Mouse (Mus musculus) heart, postnatal 0 days (tissue): ENCODE measurements around the gene Dqx1. TPM values are rescaled to one million over a fixed set of nuclear protein-coding genes. Genes with fewer than 3 reads are reported as not detected.

Experiments
- ATAC-seq: fragments of 200-750 bp; cut with Nextera tagmentation; 2 replicates; pipeline ENCODE4 v1.8.0; 2017; ENCODE audit warnings: low read depth, moderate number of reproducible peaks, moderate library complexity; ENCODE audit not compliant: insufficient read depth
- DNase-seq: peaks from one replicate; pipeline ENCODE4 v3.0.0-alpha.2; 2016; ENCODE audit warnings: low spot score
- H3K27ac ChIP-seq: fragments of 300-500 bp; sonication (generic); 2 replicates; pipeline ENCODE4 v1.5.1; 2014; ENCODE audit warnings: low read depth, mild to moderate bottlenecking
- H3K27me3 ChIP-seq: fragments of 300-500 bp; sonication (generic); 2 replicates; pipeline ENCODE4 v1.6.1; 2014; ENCODE audit warnings: low read length, mixed read lengths; ENCODE audit not compliant: control insufficient read depth, insufficient read depth
- H3K36me3 ChIP-seq: fragments of 300-500 bp; sonication (generic); replicated peaks from 2 replicates; pipeline ENCODE4 v1.6.1; 2014; ENCODE audit warnings: low read length, mixed read lengths; ENCODE audit not compliant: control insufficient read depth, insufficient read depth
- H3K4me1 ChIP-seq: fragments of 300-500 bp; sonication (generic); 2 replicates; pipeline ENCODE4 v1.6.1; 2014; ENCODE audit warnings: antibody characterized with exemption; ENCODE audit not compliant: control insufficient read depth, insufficient read depth
- H3K4me2 ChIP-seq: fragments of 300-500 bp; sonication (generic); 2 replicates; pipeline ENCODE4 v1.6.1; 2014; ENCODE audit warnings: low read depth, mild to moderate bottlenecking, low read length, moderate library complexity
- H3K4me3 ChIP-seq: fragments of 300-500 bp; sonication (generic); 2 replicates; pipeline ENCODE4 v1.5.1; 2014; ENCODE audit warnings: low read depth, low read length
- H3K9ac ChIP-seq: fragments of 300-500 bp; sonication (generic); replicated peaks from 2 replicates; pipeline ENCODE4 v1.6.1; 2014; ENCODE audit warnings: low read depth, low read length, mixed read lengths
- H3K9me3 ChIP-seq: fragments of 300-500 bp; sonication (generic); replicated peaks from 2 replicates; pipeline ENCODE4 v1.6.1; 2016; ENCODE audit warnings: low read length; ENCODE audit not compliant: control insufficient read depth
- CTCF ChIP-seq: IDR thresholded peaks from 2 replicates; pipeline ENCODE4 v1.5.1; 2016; ENCODE audit warnings: antibody characterized with exemption, control low read depth, low read depth
- EP300 ChIP-seq: IDR thresholded peaks from 2 replicates; pipeline ENCODE4 v1.6.1; 2016; ENCODE audit warnings: antibody characterized with exemption, low read depth
- WGBS: fragments of 180-500 bp; shearing (Covaris S2); extraction: QIAGEN DNeasy Blood & Tissue Kit; methylation state at CpG from one replicate; pipeline ENCODE4 v1.1.7; 2014; 5-methylcytosine and 5-hydroxymethylcytosine counted together
- polyA plus RNA-seq: library from polyadenylated mRNA; unstranded; fragments of >200 nt; fragmentation: Nextera tagmentation; extraction: Ambion mirVana; gene quantifications from 2 replicates; pipeline ENCODE4 v1.2.1, GENCODE M21; 2015
- total RNA-seq: library from RNA; depleted of rRNA; stranded (reverse); fragments of >200 nt; gene quantifications from 2 replicates; pipeline ENCODE4 v1.2.3, GENCODE M21; 2014; ENCODE audit warnings: low replicate concordance

Gene Dqx1
- total and polyA plus RNA-seq, 2 experiments from 2014 or later: 0.08 TPM; not detected in 1

- Histone ChIP-seq H3K4me2 (peak overlapping the region; percentile 97), H3K4me1 (peaks cover 13% of the 10 kb centered on the region), H3K36me3 (peaks cover 8% of the 10 kb centered on the region), H3K27me3 (no peaks in the 10 kb centered on the region), H3K9ac (peak overlapping the region; percentile 75), H3K4me3 (no peak overlapping the region), H3K27ac (no peak overlapping the region), H3K9me3 (no peaks in the 10 kb centered on the region)
- no peak for ATAC-seq
- TF ChIP-seq CTCF (no peak), EP300 (no peak)
- no peak for DNase-seq
- WGBS: 58% methylated on average over 11 of the region's 11 CpGs
Measured at GRCm38 (mm10) chr6:83103130-83103650, 45.5 kb downstream of the Dqx1 start.

- Histone ChIP-seq H3K4me3 (no peak overlapping the region), H3K9ac (no peak overlapping the region), H3K36me3 (peaks cover 8% of the 10 kb centered on the region), H3K9me3 (no peaks in the 10 kb centered on the region), H3K27ac (no peak overlapping the region), H3K27me3 (no peaks in the 10 kb centered on the region), H3K4me1 (peaks cover 17% of the 10 kb centered on the region), H3K4me2 (no peak overlapping the region)
- ATAC-seq (no peak), DNase-seq (no peak)
- 76% methylated on average over 4 of the region's 4 CpGs for WGBS
- TF ChIP-seq CTCF (no peak), EP300 (no peak)
Measured at GRCm38 (mm10) chr6:83104158-83104557, 46.5 kb downstream of the Dqx1 start.

GRCm38 (mm10) chr6:83107566-83108400, 50.1 kb downstream of the Dqx1 start:
- no peak for TF ChIP-seq EP300
- TF ChIP-seq CTCF: peak; percentile 73
- Histone ChIP-seq H3K9ac (0 out of 2 replicates have a peak overlapping the region, but pooled peaks have one; percentile 84), H3K4me1 (peaks cover 23% of the 10 kb centered on the region), H3K27me3 (no peaks in the 10 kb centered on the region), H3K9me3 (no peaks in the 10 kb centered on the region), H3K36me3 (peaks cover 14% of the 10 kb centered on the region), H3K4me3 (no peak overlapping the region), H3K27ac (peak overlapping the region; percentile 89; the same call in 1 of the 2 replicates), H3K4me2 (peak overlapping the region; percentile 89)
- WGBS: 39% methylated on average over 13 of the region's 13 CpGs
- ATAC-seq: 0 out of 2 replicates have a peak, but pooled peaks have one; percentile 24
- DNase-seq: peak; percentile 77

DNA sequence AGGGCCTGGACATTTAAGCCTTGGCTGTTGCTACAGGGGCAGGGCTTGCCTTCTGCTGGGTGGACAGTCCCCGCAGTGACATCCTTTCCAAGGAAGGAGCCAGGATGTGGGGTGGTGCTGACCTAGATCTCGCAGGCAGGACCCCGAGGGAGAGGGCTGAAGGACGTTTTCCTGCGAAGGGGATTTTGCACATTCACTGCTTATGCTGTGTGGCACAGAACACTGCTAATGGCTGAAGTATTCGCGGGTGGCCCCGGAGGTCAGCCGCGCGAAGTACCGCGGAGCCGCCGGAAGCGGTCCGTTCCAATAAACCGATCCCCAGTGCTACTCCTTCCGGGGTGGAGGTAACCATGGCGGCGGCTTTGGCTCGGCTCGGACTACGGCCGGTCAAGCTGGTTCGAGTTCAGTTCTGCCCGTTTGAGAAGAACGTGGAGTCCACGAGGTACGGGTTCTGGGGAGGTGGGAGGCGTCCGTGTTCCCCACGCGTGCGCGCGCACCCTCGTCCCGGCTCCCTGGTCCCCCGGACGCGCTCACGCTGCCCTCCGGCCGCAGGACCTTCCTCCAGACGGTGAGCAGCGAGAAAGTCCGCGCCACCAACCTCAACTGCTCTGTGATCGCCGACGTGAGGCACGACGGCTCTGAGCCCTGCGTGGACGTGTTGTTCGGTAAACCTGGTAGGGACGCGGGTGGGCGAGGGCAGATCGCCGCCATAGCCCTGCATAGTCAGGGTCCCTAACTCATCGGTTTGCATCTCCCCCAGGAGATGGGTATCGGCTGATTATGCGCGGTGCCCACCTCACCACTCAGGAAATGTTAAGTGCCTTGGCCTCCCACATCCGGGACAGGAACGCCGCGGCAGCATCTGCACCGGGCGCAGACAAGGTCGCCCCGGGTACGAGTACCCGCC, 51.4 kb downstream of the Dqx1 start, which contains the start of gene Mrpl53:
TSS of gene Mrpl53 (plus strand) at position 279 of the 907 bp plus-strand sequence.
- DNase-seq: peak; percentile 75
- Histone ChIP-seq H3K27me3 (no peaks in the 10 kb centered on the region), H3K36me3 (peaks cover 14% of the 10 kb centered on the region), H3K27ac (peak within 1 kb of the TSS; percentile 89), H3K4me1 (peaks cover 19% of the 10 kb centered on the region), H3K9ac (peak within 1 kb of the TSS; percentile 84), H3K9me3 (no peaks in the 10 kb centered on the region), H3K4me3 (peak within 1 kb of the TSS; percentile 88), H3K4me2 (peak within 1 kb of the TSS; percentile 89)
- under 1% methylated on average over 73 of the region's 76 CpGs for WGBS
- ATAC-seq: peak; percentile 87
- TF ChIP-seq CTCF: no peak
- TF ChIP-seq EP300: peak; percentile 54; the same call in 1 of the 2 replicates

GRCm38 (mm10) chr6:83111510-83112136, 54.0 kb downstream of the Dqx1 start:
- DNase-seq (no peak), ATAC-seq (no peak)
- Histone ChIP-seq H3K4me1 (peaks cover 27% of the 10 kb centered on the region), H3K4me2 (no peak overlapping the region), H3K9me3 (no peaks in the 10 kb centered on the region), H3K27ac (no peak overlapping the region), H3K27me3 (no peaks in the 10 kb centered on the region), H3K36me3 (peaks cover 6% of the 10 kb centered on the region; the same call in 1 of the 2 replicates), H3K9ac (no peak overlapping the region), H3K4me3 (no peak overlapping the region)
- no peak for TF ChIP-seq EP300
- 47% methylated on average over 4 of the region's 4 CpGs for WGBS
